Mouse (Mus musculus) bone marrow macrophage, adult 2 months (primary cell): Measurements from ENCODE around the gene Gna11. TPM values are rescaled to one million over a fixed set of nuclear protein-coding genes. Genes with fewer than 3 reads are reported as not detected.

Experiments used
- H3K27ac ChIP-seq: 2 replicates; pipeline ENCODE4 v1.5.1; 2012; ENCODE audit warnings: low read depth, low read length; ENCODE audit not compliant: insufficient read depth
- H3K4me1 ChIP-seq: 2 replicates; pipeline ENCODE4 v1.6.1; 2012; ENCODE audit warnings: low read length; ENCODE audit not compliant: control insufficient read depth, insufficient read depth
- H3K4me3 ChIP-seq: 2 replicates; pipeline ENCODE4 v1.5.1; 2012; ENCODE audit warnings: mild to moderate bottlenecking, low read length, moderate library complexity; ENCODE audit not compliant: insufficient read depth
- CTCF ChIP-seq: IDR thresholded peaks from 2 replicates; pipeline ENCODE4 v1.5.1; 2012; ENCODE audit warnings: low read depth, mild to moderate bottlenecking, low read length, moderate library complexity
- POLR2A ChIP-seq: IDR thresholded peaks from 2 replicates; pipeline ENCODE4 v1.6.1; 2012; ENCODE audit warnings: mild to moderate bottlenecking, low read depth, low read length, borderline replicate concordance
- polyA plus RNA-seq: library from polyadenylated mRNA; stranded (reverse); fragments of >200 nt; gene quantifications from 2 replicates; pipeline ENCODE4 v1.2.4, GENCODE M21; 2012; ENCODE audit not compliant: missing spikeins, insufficient read depth, insufficient read length

The Gna11 gene
- polyA plus RNA-seq, 1 experiment, result 10.5 TPM

DNA sequence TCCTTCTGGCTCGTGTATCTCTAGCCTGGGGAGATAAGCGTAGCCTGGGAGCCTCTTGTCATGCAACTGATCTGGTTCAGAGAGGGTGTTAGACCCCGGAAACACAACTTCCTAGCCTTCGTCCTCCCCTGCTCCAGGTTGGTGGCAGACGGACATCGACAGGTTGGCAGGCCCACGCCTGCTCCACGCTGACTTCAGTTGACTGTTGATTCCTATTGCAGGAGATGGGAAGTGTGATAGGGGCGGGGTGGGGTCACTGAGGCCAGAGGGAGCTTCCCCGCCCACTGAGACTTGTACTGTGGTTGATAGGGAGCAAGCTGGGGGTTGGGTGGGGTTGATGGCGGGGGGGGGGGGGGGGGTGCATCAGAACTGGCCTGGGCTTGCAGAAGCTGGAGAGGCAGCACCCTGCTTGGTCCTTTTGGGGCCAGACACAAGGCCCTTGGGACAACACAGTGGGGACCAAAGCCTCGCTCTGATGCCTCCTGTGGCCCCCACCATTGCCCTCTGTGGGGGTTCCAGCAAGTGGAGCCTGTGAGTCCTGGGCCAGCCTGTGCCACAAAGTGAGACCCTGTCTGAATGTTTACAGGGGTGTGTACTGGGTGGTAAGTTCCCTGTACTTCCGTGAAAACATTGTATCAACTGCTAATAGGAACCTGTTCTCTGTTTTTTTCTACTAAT lies 19.8 kb downstream of the Gna11 start:
- Histone ChIP-seq H3K27ac (no peak overlapping the region), H3K4me3 (no peak overlapping the region), H3K4me1 (peaks cover 23% of the 10 kb centered on the region)
- TF ChIP-seq POLR2A, result no peak
- TF ChIP-seq CTCF, result no peak

DNA sequence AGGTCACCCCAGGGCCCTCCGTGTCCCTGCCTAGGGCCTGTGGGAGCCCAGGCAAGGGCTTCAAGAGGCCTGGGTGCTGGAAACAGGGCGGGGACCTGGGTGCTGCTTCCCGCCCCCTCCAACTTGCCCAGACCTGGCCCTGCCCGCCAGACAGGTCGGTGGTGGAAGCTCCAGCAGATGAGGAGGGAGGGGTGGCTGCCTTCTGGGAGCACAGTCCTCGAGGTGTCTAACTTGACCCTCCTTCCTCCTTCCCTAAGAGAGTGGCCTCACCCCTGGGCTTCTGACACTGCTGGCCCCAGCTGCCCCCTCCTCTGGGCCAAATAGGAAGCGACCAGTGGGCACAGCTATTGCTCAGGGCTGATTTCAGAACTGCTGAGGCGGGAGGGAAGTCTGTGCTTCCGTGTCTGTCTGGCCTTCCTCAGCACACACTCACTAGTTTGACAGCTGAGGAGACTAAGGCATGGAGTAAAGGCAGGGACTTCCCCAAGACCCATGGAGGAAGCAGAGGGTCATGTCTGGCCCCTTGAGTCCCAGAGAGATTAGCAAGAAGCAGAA lies 20.9 kb downstream of the Gna11 start, which contains the start of gene Gna15:
Gene Gna15, minus strand, starts transcription at position 175 of the 555 bp plus-strand sequence.
- TF ChIP-seq CTCF, result no peak; the same call in 1 of the 2 replicates
- no peak for TF ChIP-seq POLR2A
- peaks cover 30% of the 10 kb centered on the region for H3K4me1 ChIP-seq
- H3K4me3 ChIP-seq, result peak within 1 kb of the TSS; percentile 70
- peak within 1 kb of the TSS; percentile 85 for H3K27ac ChIP-seq

DNA sequence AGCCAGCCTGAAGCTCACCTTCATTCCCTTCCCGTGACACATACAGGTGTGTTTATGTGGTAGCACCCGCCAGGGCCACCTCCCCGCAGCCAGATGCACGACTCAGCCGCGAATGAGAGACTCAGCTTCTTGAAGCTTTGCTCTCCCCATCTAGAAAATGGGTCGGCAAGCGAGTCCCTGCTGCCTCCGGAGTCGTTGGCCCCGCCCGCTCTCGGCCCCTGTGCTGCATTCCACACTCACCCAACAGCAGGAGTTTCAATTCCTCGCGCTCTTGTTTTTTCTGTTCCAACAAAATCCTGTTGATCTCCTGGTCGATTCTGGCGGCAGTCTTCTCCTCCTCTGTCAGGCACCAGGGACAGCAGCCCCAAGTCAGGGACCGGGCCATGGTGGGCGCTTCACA lies 21.4 kb downstream of the Gna11 start:
- Histone ChIP-seq H3K4me1 (peaks cover 35% of the 10 kb centered on the region), H3K4me3 (peak overlapping the region; percentile 70), H3K27ac (peak overlapping the region; percentile 85)
- TF ChIP-seq CTCF (no peak), POLR2A (no peak)

DNA sequence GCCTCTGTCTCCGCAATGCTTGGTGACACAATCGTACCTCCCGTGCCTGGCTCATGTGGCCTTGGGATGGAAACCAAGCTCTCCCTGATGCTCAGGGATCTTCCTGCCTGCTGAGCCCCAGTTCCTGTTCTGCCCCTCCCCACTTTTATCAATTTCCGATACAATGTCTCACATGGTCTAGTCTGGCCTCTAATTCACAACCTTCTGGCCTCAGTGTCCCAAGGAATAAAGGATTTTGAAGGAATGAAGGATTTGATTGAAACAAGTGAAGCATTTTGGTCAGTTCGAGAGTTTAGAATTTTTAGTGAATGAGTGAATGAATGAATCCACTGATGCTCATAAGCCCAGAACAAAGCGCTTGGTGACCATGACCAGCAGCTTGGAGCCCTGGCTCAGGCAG lies 21.8 kb downstream of the Gna11 start:
- H3K4me1 ChIP-seq, result peaks cover 38% of the 10 kb centered on the region
- H3K4me3 ChIP-seq, result peak overlapping the region; percentile 70
- TF ChIP-seq CTCF, result no peak
- no peak for TF ChIP-seq POLR2A
- peak overlapping the region; percentile 85 for H3K27ac ChIP-seq

DNA sequence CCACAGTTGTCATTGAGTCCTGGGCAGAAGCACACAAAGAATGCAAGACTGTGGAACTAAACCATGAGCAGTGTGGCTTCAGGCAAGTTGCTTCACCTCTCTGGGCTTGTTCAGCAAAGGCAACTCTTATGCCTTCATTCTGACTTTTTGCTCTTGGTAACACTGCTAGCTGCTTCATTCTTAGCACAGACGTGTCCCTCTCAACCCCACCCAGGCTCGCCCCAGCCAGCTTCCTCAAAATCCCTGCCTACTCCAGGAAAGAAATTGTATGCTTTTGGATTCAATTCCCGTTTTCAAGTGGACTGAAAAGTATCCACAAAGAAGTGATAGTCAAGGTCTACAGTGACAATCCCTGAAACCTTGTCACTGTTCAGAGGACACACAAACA lies 25.0 kb downstream of the Gna11 start:
- H3K4me3 ChIP-seq, result peak overlapping the region; percentile 33
- peaks cover 49% of the 10 kb centered on the region for H3K4me1 ChIP-seq
- H3K27ac ChIP-seq, result peak overlapping the region; percentile 91
- TF ChIP-seq CTCF (no peak), POLR2A (no peak)

DNA sequence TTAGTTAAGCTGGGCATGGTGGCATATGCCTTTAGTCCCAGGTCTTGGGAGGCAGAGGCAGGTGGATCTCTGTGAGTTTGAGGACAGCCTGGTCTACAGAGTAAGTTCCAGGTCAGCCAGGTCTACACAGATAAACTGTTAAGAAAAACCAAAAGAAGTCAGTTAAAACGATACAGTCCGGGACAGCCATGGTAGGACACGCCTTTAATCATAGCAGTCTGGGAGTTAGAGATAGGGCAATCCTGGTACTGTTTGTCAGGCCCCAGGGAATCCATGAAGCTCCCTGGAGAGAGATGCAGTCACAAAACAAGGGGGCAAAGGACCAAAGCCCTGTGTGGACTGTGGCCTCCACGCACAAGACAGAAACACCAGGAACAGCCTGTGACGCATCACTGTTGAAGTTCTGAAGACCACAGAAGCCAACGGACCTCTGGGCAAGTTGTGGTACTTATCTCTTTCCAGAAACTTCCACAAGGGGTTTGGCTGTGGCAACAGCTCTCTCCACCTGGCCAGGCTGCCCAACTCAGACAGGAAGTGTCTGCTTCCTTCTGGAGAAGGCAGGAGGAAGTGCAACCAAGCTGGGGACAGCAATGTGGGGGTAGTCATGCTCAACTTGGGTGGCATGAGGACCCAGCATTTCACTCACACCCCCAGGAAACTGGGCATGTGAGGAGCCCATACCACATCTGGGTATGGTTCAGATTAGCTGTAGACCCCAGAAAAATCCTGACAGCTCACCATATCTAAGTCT lies 25.6 kb downstream of the Gna11 start:
- peak overlapping the region; percentile 91 for H3K27ac ChIP-seq
- peaks cover 43% of the 10 kb centered on the region for H3K4me1 ChIP-seq
- TF ChIP-seq POLR2A (no peak), CTCF (no peak)
- H3K4me3 ChIP-seq, result peak overlapping the region; percentile 33

DNA sequence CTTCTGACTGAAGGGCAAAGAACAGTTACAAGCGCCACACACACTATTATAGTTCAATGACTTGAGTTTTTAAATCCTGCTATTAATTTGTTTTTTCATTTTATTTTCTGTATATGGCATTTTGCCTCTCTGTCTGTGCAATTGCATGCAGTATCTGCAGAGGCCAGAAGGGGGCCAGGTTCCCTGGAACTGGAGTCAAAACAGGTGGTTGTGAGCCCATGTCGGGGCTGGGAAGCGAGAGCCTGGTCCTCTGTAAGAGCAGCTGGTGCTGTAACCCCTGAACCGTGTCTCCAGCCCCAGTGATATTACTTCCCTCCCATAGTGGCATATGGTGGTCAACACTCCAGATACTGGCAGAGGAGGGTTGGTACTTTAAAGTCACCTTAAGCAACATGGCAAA lies 26.4 kb downstream of the Gna11 start:
- Histone ChIP-seq H3K4me3 (no peak overlapping the region), H3K27ac (no peak overlapping the region), H3K4me1 (peaks cover 43% of the 10 kb centered on the region)
- TF ChIP-seq CTCF (peak; percentile 48; the same call in 1 of the 2 replicates), POLR2A (no peak)

DNA sequence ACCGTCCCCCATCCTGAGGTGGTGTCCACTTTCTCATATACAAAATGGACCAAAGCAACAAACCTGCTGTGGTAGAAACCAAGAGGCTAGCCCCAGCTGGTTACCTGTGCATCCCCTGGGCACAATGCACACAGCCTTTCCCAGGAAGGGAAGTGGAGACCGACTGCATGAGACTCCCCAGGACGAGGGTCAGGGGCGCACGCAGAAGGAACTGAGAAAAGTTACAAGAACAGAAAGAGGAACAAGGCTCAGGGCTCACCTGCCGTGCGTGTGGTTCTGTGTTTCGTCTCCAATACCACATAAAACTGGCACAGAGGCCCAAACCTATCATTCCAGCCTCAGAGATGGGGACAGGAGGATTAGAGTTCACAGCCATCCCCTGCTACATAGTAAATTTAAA lies 27.8 kb downstream of the Gna11 start:
- Histone ChIP-seq H3K4me1 (peaks cover 41% of the 10 kb centered on the region), H3K27ac (no peak overlapping the region), H3K4me3 (no peak overlapping the region)
- no peak for TF ChIP-seq POLR2A
- no peak for TF ChIP-seq CTCF

DNA sequence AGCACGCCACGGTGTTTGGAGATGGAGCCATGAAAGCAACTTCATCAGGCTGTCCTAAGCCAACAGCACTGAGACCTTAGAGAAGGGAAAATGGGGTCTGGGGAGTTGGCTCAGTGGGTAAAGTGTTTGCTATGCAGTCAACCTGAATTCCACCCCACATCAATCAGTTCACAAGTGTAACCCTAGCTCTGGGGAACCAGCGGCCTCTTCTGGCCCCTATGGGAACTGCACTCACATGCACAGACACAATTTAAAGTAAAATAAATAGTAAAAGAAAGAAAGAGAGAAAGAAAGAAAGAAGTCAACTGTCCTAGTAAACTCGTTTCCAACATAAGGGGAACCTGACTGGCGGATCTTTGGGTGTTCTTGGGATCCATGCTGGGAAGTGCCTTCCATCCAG lies 31.2 kb downstream of the Gna11 start:
- Histone ChIP-seq H3K27ac (no peak overlapping the region), H3K4me1 (peaks cover 19% of the 10 kb centered on the region), H3K4me3 (no peak overlapping the region)
- TF ChIP-seq CTCF (no peak), POLR2A (no peak)
